Mouse (Mus musculus) gastrocnemius, postnatal 14 days (tissue): ENCODE measurements around the gene Crebzf. TPM values are rescaled to one million over a fixed set of nuclear protein-coding genes. Genes with fewer than 3 reads are reported as not detected.

Experiments
- DNase-seq: peaks from one replicate; pipeline ENCODE4 v3.0.0; 2021; ENCODE audit warnings: mixed read lengths
- intact Hi-C: fragments of 180-260 bp; cut with DNase I; formaldehyde crosslinking; loops from one replicate; pipeline ENCODE4 v1.15.1; 2025; ENCODE audit warnings: low total_unique reads
- total RNA-seq, 2 experiments: library from RNA; stranded (reverse); gene quantifications; 2 replicates each; pipeline ENCODE4 v1.2.3; 2021

The Crebzf gene
- total RNA-seq, 2 experiments from 2014 or later = 15.1 to 15.7 TPM

DNA sequence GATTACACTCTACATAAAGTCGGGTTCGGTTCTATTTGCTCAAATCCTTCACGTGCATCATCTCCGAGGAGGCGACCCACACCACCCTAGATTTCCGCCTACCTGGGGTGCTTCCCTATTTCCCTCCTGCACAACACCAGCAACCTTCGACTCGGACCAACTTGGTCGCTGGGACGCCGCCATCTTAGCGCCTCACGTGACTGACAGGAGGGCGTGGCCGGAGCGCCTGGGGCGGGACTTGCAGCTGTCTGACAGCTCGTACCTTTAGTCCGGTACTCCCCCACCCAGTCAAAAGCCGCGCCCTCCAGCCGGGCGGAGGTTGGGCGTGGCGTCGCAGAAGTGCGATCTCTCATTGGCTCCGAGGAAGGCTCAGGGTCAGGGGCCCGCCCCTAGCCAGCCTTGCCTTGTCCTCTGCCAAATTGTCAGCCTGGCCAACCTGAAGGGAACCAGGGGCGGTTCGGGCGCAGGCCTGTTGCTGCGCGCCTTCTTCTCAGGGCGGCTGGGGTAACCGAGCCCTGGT is 33.3 kb downstream of the Crebzf start, which contains the start of gene Tmem126b:
Gene Tmem126b, minus strand, starts transcription at position 209 of the 520 bp plus-strand sequence.
- intact Hi-C loops = no loop called here

GRCm38 (mm10) chr7:90476313-90477245 is 34.0 kb downstream of the Crebzf start, which contains the start of gene Dlg2:
Gene Dlg2 (plus strand): TSS chr7:90476672.
- intact Hi-C loops = no loop called here
- DNase-seq = no peak

More for the DNA sequence above, 33.3 kb downstream of the Crebzf start, which contains the start of gene Tmem126b:
- DNase-seq = peak; percentile 98

DNA sequence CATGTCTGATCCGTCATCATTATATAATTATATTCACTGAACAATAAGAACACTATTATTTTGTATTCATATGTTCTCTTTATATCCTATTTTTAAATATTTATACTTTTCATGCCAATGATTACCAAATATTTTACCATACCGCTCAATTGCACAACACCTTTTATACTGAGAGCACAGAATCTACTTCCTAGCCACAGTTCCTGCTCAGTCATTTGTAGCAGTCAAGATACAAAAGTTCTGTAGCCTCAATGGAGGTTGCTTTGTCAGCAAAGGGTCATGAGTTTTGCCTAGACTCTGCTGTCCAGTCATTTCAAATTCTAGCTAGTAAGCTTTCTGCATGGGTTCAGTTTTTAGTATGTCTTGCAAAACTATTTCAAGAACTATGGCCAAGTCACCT is 40.1 kb downstream of the Crebzf start:
- DNase-seq = no peak
- intact Hi-C loops = no loop called here

Other genes with a start within 250 kb of the Crebzf start
- under 1 TPM; 0.16 to 0.33 TPM for gene Ccdc83, start 177.0 kb upstream of the Crebzf start, total RNA-seq
- 10 to 100 TPM; 22.3 to 32.1 TPM for gene Sytl2, start 140.5 kb upstream of the Crebzf start, total RNA-seq
- under 1 TPM in 1 of 2 experiments, not detected in 1; 0.13 TPM for gene Ccdc89, start 16.2 kb upstream of the Crebzf start, total RNA-seq
- 10 to 100 TPM; 79.6 to 81.3 TPM for gene Tmem126a, start 14.5 kb downstream of the Crebzf start, total RNA-seq
- 10 to 100 TPM; 12.6 to 13.7 TPM for gene Tmem126b, start 33.3 kb downstream of the Crebzf start, total RNA-seq
- under 1 TPM; 0.51 to 0.69 TPM for gene Dlg2, start 33.9 kb downstream of the Crebzf start, total RNA-seq